Mouse (Mus musculus): Measurements from ENCODE around the gene Crtc2.

DNA sequence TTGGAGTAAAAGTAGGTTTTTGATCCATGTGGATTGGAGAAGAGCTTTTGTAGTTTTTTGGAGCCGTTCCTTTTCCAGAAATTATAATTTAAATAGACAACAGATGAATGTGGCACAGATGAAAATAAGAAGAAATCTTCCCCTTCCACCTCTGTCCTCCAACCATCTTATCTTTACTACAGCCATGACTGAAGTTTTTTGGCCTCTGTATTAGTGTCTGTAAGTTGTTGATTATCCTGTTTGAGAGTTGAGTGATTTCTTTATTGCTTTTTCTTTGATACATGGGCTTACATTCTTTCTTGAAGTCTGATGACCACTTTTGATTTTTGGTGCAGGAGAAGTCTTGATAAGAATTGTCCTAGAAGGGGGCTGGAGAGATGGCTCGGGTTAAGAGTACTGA, 40.7 kb downstream of the Crtc2 start:
- TF ChIP-seq MAFK (IDR thresholded peaks at IDR 0.05; ENCODE audit: insufficient read depth, low read depth, low read length) (no peak), ZNF384 (IDR thresholded peaks at IDR 0.05; ENCODE audit: low read depth, low read length) (no peak), HCFC1 (IDR thresholded peaks at IDR 0.05; ENCODE audit: borderline replicate concordance, insufficient read depth, low read length) (no peak)
